Mouse (Mus musculus): ENCODE measurements around the gene Dclk2. TPM values are rescaled to one million over a fixed set of nuclear protein-coding genes. Genes with fewer than 3 reads are reported as not detected.

Gene Dclk2
- polyA plus RNA-seq, 1 experiment from 2014 or later: 95.5 TPM

GRCm38 (mm10) chr3:86921181-86921975 lies 726 bp upstream of the Dclk2 start:
- no peak for ATAC-seq (replicated peaks)
- Histone ChIP-seq H3K9ac (peak overlapping the region; percentile 93; the same call in 1 of the 2 replicates), H3K27ac (peak overlapping the region; percentile 95), H3K4me3 (peak overlapping the region; percentile 58), H3K36me3 (replicated peaks) (no peaks in the 10 kb centered on the region), H3K4me1 (peaks cover 34% of the 10 kb centered on the region), H3K9me3 (no peaks in the 10 kb centered on the region), H3K4me2 (peak overlapping the region; percentile 68), H3K27me3 (replicated peaks) (no peaks in the 10 kb centered on the region)
- 64% methylated on average over 18 of the region's 18 CpGs for WGBS

GRCm38 (mm10) chr3:86919641-86920342 lies 860 bp downstream of the Dclk2 start:
- peak overlapping the region; percentile 93 for H3K9ac ChIP-seq
- H3K4me1 ChIP-seq: peaks cover 50% of the 10 kb centered on the region
- peak; percentile 68 for ATAC-seq (replicated peaks)
- H3K4me2 ChIP-seq: peak overlapping the region; percentile 68
- H3K36me3 ChIP-seq (replicated peaks): no peaks in the 10 kb centered on the region
- peak overlapping the region; percentile 58 for H3K4me3 ChIP-seq
- H3K27ac ChIP-seq: peak overlapping the region; percentile 95
- under 1% methylated on average over 61 of the region's 61 CpGs for WGBS
- H3K9me3 ChIP-seq: no peaks in the 10 kb centered on the region
- H3K27me3 ChIP-seq (replicated peaks): no peaks in the 10 kb centered on the region

- H3K4me3 ChIP-seq: no peak overlapping the region
- H3K4me2 ChIP-seq: peak overlapping the region; percentile 68; the same call in 1 of the 2 replicates
- WGBS: 98% methylated on average over 5 of the region's 5 CpGs
- peaks cover 55% of the 10 kb centered on the region for H3K4me1 ChIP-seq
- no peaks in the 10 kb centered on the region for H3K27me3 ChIP-seq (replicated peaks)
- no peaks in the 10 kb centered on the region for H3K9me3 ChIP-seq
- no peaks in the 10 kb centered on the region for H3K36me3 ChIP-seq (replicated peaks)
- ATAC-seq (replicated peaks): no peak
- H3K9ac ChIP-seq: no peak overlapping the region
- no peak overlapping the region for H3K27ac ChIP-seq
These were observed 3.6 kb downstream of the Dclk2 start for GRCm38 (mm10) chr3:86917048-86917447.

- H3K9me3 ChIP-seq: no peaks in the 10 kb centered on the region
- H3K4me2 ChIP-seq: peak overlapping the region; percentile 68; the same call in 1 of the 2 replicates
- ATAC-seq (replicated peaks): no peak
- H3K27me3 ChIP-seq (replicated peaks): no peaks in the 10 kb centered on the region
- no peak overlapping the region for H3K9ac ChIP-seq
- WGBS: 91% methylated on average over 4 of the region's 4 CpGs
- H3K4me3 ChIP-seq: no peak overlapping the region
- no peaks in the 10 kb centered on the region for H3K36me3 ChIP-seq (replicated peaks)
- H3K27ac ChIP-seq: no peak overlapping the region
- peaks cover 55% of the 10 kb centered on the region for H3K4me1 ChIP-seq
These were observed 4.0 kb downstream of the Dclk2 start for GRCm38 (mm10) chr3:86916626-86917025.

- no peaks in the 10 kb centered on the region for H3K36me3 ChIP-seq (replicated peaks)
- no peaks in the 10 kb centered on the region for H3K27me3 ChIP-seq (replicated peaks)
- peaks cover 53% of the 10 kb centered on the region for H3K4me1 ChIP-seq
- 66% methylated on average over 13 of the region's 13 CpGs for WGBS
- no peaks in the 10 kb centered on the region for H3K9me3 ChIP-seq
- ATAC-seq (replicated peaks): no peak
- H3K27ac ChIP-seq: no peak overlapping the region
- no peak overlapping the region for H3K9ac ChIP-seq
- H3K4me3 ChIP-seq: no peak overlapping the region
- no peak overlapping the region for H3K4me2 ChIP-seq
These were observed 5.4 kb downstream of the Dclk2 start for GRCm38 (mm10) chr3:86915291-86915690.

GRCm38 (mm10) chr3:86914316-86914715 lies 6.3 kb downstream of the Dclk2 start:
- H3K9ac ChIP-seq: no peak overlapping the region
- H3K27me3 ChIP-seq (replicated peaks): no peaks in the 10 kb centered on the region

GRCm38 (mm10) chr3:86898366-86898765 lies 22.3 kb downstream of the Dclk2 start:
- Histone ChIP-seq H3K27ac (no peak overlapping the region), H3K4me1 (0 out of 2 replicates have a peak, but pooled peaks cover 2% of the 10 kb centered on the region), H3K27me3 (replicated peaks) (no peaks in the 10 kb centered on the region), H3K36me3 (replicated peaks) (peaks cover 21% of the 10 kb centered on the region), H3K4me2 (no peak overlapping the region), H3K9ac (no peak overlapping the region), H3K9me3 (no peaks in the 10 kb centered on the region), H3K4me3 (no peak overlapping the region)
- WGBS: 96% methylated on average over 5 of the region's 5 CpGs
- no peak for ATAC-seq (replicated peaks)

More at GRCm38 (mm10) chr3:86914316-86914715, 6.3 kb downstream of the Dclk2 start:
- Histone ChIP-seq H3K4me3 (no peak overlapping the region), H3K4me1 (peaks cover 54% of the 10 kb centered on the region), H3K4me2 (no peak overlapping the region), H3K36me3 (replicated peaks) (no peaks in the 10 kb centered on the region), H3K9me3 (no peaks in the 10 kb centered on the region), H3K27ac (no peak overlapping the region)
- no peak for ATAC-seq (replicated peaks)
- 61% methylated on average over 3 of the region's 3 CpGs for WGBS

- WGBS: 41% methylated on average over 8 of the region's 8 CpGs
- no peak overlapping the region for H3K27ac ChIP-seq
- peaks cover 16% of the 10 kb centered on the region for H3K36me3 ChIP-seq (replicated peaks)
- H3K9me3 ChIP-seq: no peaks in the 10 kb centered on the region
- H3K4me1 ChIP-seq: 0 out of 2 replicates have a peak, but pooled peaks cover 2% of the 10 kb centered on the region
- no peaks in the 10 kb centered on the region for H3K27me3 ChIP-seq (replicated peaks)
- no peak overlapping the region for H3K4me2 ChIP-seq
- H3K9ac ChIP-seq: no peak overlapping the region
- no peak for ATAC-seq (replicated peaks)
- H3K4me3 ChIP-seq: no peak overlapping the region
These were observed 23.1 kb downstream of the Dclk2 start for GRCm38 (mm10) chr3:86897551-86897950.

GRCm38 (mm10) chr3:86897066-86897465 lies 23.6 kb downstream of the Dclk2 start:
- H3K4me2 ChIP-seq: no peak overlapping the region

GRCm38 (mm10) chr3:86894491-86894890 lies 26.2 kb downstream of the Dclk2 start:
- Histone ChIP-seq H3K27me3 (replicated peaks) (no peaks in the 10 kb centered on the region), H3K36me3 (replicated peaks) (no peaks in the 10 kb centered on the region), H3K9me3 (no peaks in the 10 kb centered on the region), H3K4me1 (peaks cover 8% of the 10 kb centered on the region; the same call in 1 of the 2 replicates), H3K9ac (no peak overlapping the region), H3K4me2 (no peak overlapping the region), H3K27ac (no peak overlapping the region), H3K4me3 (no peak overlapping the region)
- WGBS: 81% methylated on average over 2 of the region's 2 CpGs
- ATAC-seq (replicated peaks): no peak

More at GRCm38 (mm10) chr3:86897066-86897465, 23.6 kb downstream of the Dclk2 start:
- Histone ChIP-seq H3K27me3 (replicated peaks) (no peaks in the 10 kb centered on the region), H3K9me3 (no peaks in the 10 kb centered on the region), H3K36me3 (replicated peaks) (peaks cover 12% of the 10 kb centered on the region), H3K4me3 (no peak overlapping the region), H3K27ac (no peak overlapping the region), H3K4me1 (0 out of 2 replicates have a peak, but pooled peaks cover 2% of the 10 kb centered on the region), H3K9ac (no peak overlapping the region)
- WGBS: 87% methylated on average over 9 of the region's 9 CpGs
- ATAC-seq (replicated peaks): no peak

GRCm38 (mm10) chr3:86887512-86887911 lies 33.1 kb downstream of the Dclk2 start:
- H3K36me3 ChIP-seq (replicated peaks): no peaks in the 10 kb centered on the region
- H3K27me3 ChIP-seq (replicated peaks): no peaks in the 10 kb centered on the region
- H3K4me2 ChIP-seq: no peak overlapping the region
- ATAC-seq (replicated peaks): no peak
- no peak overlapping the region for H3K4me3 ChIP-seq
- H3K27ac ChIP-seq: no peak overlapping the region
- no peaks in the 10 kb centered on the region for H3K9me3 ChIP-seq
- H3K4me1 ChIP-seq: peaks cover 22% of the 10 kb centered on the region
- no peak overlapping the region for H3K9ac ChIP-seq

GRCm38 (mm10) chr3:86885180-86885579 lies 35.5 kb downstream of the Dclk2 start:
- WGBS: 96% methylated on average over 5 of the region's 5 CpGs
- H3K27ac ChIP-seq: no peak overlapping the region
- no peak overlapping the region for H3K4me3 ChIP-seq
- H3K9me3 ChIP-seq: no peaks in the 10 kb centered on the region
- no peak overlapping the region for H3K4me2 ChIP-seq
- peaks cover 27% of the 10 kb centered on the region for H3K4me1 ChIP-seq
- no peaks in the 10 kb centered on the region for H3K36me3 ChIP-seq (replicated peaks)
- no peak overlapping the region for H3K9ac ChIP-seq
- H3K27me3 ChIP-seq (replicated peaks): no peaks in the 10 kb centered on the region
- ATAC-seq (replicated peaks): no peak

All from midbrain, embryonic 15.5 days (tissue).